Mouse (Mus musculus) adrenal gland, postnatal 0 days (tissue): Measurements from ENCODE around the gene 1700047I17Rik2. TPM values are rescaled to one million over a fixed set of nuclear protein-coding genes. Genes with fewer than 3 reads are reported as not detected.

Experiments
- polyA plus RNA-seq: library from polyadenylated mRNA; unstranded; fragments of >200 nt; fragmentation: Nextera tagmentation; extraction: Ambion mirVana; gene quantifications from 2 replicates; pipeline ENCODE4 v1.2.1, GENCODE M21; 2015

1700047I17Rik2 gene
- polyA plus RNA-seq = not detected in 2 replicates

DNA sequence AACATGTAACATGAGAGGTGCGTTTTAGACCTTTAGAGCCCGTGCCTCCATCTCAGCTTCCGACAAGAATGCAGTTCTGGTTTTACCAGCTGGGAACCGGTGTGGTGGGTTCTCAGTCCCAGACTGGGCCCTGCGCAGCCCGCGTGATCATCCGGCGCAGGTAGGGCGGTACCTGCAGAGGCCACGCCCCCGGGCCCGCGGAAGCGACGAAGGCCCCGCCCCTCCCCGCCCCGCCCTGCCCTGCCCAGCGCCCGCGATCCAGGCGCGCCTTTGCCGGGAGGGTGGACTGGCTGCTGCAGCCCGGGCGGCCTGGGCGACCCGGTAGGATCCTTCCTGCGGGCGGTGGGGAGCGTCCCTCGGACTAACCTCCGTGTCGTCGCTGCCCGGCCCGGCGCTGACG, at the start of gene 1700047I17Rik2:
Gene 1700047I17Rik2, plus strand, starts transcription at position 287 of the 400 bp plus-strand sequence.

DNA sequence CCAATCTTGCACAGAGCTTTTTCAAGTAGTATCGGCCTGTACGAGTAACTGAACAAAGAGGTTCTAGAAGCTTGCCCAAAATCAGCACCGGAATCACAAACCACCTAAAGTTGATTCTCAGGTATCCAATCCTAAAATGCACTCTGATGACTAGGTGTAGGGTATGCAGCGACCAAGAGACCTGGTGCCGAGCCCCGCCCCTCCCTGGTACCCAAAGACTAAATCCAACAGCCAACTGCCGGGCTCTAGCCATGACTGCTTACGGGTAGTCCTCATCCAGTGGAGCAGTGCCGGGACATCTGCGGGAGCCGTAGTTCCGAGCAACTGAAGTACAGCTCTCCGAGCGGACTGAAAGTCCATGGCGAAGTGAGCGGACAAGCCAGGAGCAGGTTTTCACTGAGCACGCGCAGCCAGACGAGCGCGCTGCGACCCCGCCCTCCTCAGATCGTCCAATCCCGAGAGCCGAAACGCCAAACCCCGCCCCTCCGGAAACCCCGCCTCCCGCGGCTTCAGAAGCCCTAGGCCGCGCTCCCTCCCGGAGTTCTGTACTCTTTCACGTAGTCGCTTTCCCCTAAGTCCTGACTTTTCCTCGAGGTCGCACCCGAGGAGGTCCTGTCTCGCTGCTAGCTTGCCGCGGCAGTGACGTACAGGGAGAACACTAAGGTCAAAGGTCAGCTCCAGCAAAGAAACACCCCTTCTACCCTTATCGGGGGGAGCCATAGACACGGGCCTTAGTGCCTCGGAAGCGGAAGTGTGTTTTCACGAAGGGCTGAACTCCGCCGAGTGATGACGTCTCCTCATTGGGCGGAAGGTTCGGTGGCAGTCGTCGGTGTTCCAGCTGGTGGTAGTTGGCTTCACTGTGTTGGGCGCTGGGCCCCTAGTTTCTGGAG, 44.6 kb upstream of the 1700047I17Rik2 start, which contains the start of gene Srp54b:
Gene Srp54b, plus strand, starts transcription at position 546 of the 890 bp plus-strand sequence.

DNA sequence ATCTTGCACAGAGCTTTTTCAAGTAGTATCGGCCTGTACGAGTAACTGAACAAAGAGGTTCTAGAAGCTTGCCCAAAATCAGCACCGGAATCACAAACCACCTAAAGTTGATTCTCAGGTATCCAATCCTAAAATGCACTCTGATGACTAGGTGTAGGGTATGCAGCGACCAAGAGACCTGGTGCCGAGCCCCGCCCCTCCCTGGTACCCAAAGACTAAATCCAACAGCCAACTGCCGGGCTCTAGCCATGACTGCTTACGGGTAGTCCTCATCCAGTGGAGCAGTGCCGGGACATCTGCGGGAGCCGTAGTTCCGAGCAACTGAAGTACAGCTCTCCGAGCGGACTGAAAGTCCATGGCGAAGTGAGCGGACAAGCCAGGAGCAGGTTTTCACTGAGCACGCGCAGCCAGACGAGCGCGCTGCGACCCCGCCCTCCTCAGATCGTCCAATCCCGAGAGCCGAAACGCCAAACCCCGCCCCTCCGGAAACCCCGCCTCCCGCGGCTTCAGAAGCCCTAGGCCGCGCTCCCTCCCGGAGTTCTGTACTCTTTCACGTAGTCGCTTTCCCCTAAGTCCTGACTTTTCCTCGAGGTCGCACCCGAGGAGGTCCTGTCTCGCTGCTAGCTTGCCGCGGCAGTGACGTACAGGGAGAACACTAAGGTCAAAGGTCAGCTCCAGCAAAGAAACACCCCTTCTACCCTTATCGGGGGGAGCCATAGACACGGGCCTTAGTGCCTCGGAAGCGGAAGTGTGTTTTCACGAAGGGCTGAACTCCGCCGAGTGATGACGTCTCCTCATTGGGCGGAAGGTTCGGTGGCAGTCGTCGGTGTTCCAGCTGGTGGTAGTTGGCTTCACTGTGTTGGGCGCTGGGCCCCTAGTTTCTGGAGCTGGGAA, 30.5 kb downstream of the 1700047I17Rik2 start, which contains the start of gene Srp54c:
Gene Srp54c, plus strand, starts transcription at position 543 of the 894 bp plus-strand sequence.

Other genes with a start within 250 kb of the 1700047I17Rik2 start
- gene Gm20403, start 213.1 kb upstream of the 1700047I17Rik2 start, polyA plus RNA-seq = not detected in 2 replicates
- gene Baz1a, start 185.2 kb upstream of the 1700047I17Rik2 start, polyA plus RNA-seq = 4.7 and 9.5 TPM in 2 replicates
- gene 2700097O09Rik, start 119.5 kb upstream of the 1700047I17Rik2 start, polyA plus RNA-seq = 21.1 and 23.4 TPM in 2 replicates
- gene Srp54a, start 119.3 kb upstream of the 1700047I17Rik2 start, polyA plus RNA-seq = 111 and 193 TPM in 2 replicates
- 23.0 and 30.0 TPM in 2 replicates for gene Fam177a, start 75.1 kb upstream of the 1700047I17Rik2 start, polyA plus RNA-seq
- 53.2 and 80.3 TPM in 2 replicates for gene Srp54b, start 44.5 kb upstream of the 1700047I17Rik2 start, polyA plus RNA-seq
- gene Srp54c, start 30.6 kb downstream of the 1700047I17Rik2 start, polyA plus RNA-seq = 62.9 and 104 TPM in 2 replicates
- 8.5 and 14.1 TPM in 2 replicates for gene 1110008L16Rik, start 100.0 kb downstream of the 1700047I17Rik2 start, polyA plus RNA-seq
- 13.1 and 13.8 TPM in 2 replicates for gene Ppp2r3c, start 103.4 kb downstream of the 1700047I17Rik2 start, polyA plus RNA-seq
- gene Psma6, start 184.6 kb downstream of the 1700047I17Rik2 start, polyA plus RNA-seq = 453 and 461 TPM in 2 replicates